Mouse (Mus musculus): ENCODE measurements around the gene Erlin1. TPM values are rescaled to one million over a fixed set of nuclear protein-coding genes. Genes with fewer than 3 reads are reported as not detected.

Erlin1 gene
- polyA plus RNA-seq, 1 experiment from 2014 or later: 16.3 TPM

DNA sequence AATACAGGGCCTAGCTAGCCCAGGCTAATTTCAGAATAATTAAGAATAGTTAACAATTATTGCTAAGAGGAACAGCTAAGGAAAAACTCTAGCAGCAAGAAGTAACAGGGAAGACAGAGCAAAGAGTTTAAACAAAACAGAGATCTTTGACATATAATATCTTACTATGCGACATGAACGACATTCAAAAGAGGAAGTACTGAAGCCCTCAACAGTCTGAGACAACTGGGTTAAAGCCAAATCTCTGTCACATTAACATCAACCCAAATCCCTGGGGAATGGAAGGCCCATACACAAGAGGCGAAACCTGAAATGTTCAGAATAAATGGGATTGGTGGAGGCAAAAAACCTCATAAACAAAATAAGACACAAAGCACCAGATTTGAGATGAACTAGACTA is 23.7 kb downstream of the Erlin1 start:
- Histone ChIP-seq H3K9ac (replicated peaks; ENCODE audit: low read length) (no peak overlapping the region), H3K4me2 (ENCODE audit: low read length) (no peak overlapping the region), H3K4me1 (ENCODE audit: control insufficient read depth, insufficient read depth, low read length) (no peaks in the 10 kb centered on the region), H3K9me3 (ENCODE audit: control insufficient read depth, low read length) (no peaks in the 10 kb centered on the region), H3K36me3 (ENCODE audit: control insufficient read depth, insufficient read depth, low read length) (peaks cover 22% of the 10 kb centered on the region), H3K27ac (replicated peaks; ENCODE audit: low read depth, low read length) (no peak overlapping the region), H3K27me3 (ENCODE audit: control insufficient read depth, insufficient read depth, low read length) (no peaks in the 10 kb centered on the region), H3K4me3 (replicated peaks; ENCODE audit: low read depth, low read length) (no peak overlapping the region)
- DNase-seq (no peak), ATAC-seq (ENCODE audit: low FRiP score, low TSS enrichment) (no peak)
- WGBS: 80% methylated on average over 3 of the region's 3 CpGs

DNA sequence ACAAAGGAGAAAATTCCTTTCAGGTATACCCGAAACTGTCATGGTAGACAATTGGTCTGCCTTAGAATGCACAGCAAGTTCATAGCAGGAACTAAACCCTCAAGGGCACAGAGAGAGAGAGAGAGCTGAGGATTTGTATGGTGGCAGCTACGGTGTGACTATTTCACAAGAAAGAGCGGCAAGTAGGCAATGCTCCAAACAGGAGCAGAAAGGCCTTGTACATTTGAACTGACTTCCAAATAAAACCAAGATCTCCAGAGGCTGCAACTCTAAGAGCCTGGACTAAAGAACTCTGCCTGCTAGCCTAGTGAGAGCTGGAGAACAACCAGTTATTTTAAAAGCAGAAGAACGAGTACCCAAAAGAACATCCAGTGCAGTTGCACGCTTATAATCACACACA is 27.5 kb downstream of the Erlin1 start:
- WGBS: 81% methylated on average over 5 of the region's 5 CpGs
- no peaks in the 10 kb centered on the region for H3K9me3 ChIP-seq (ENCODE audit: control insufficient read depth, low read length)
- H3K36me3 ChIP-seq (ENCODE audit: control insufficient read depth, insufficient read depth, low read length): peaks cover 44% of the 10 kb centered on the region
- no peak overlapping the region for H3K4me3 ChIP-seq (replicated peaks; ENCODE audit: low read depth, low read length)
- ATAC-seq (ENCODE audit: low FRiP score, low TSS enrichment) (no peak), DNase-seq (no peak)
- no peak overlapping the region for H3K9ac ChIP-seq (replicated peaks; ENCODE audit: low read length)
- no peak overlapping the region for H3K4me2 ChIP-seq (ENCODE audit: low read length)
- no peak overlapping the region for H3K27ac ChIP-seq (replicated peaks; ENCODE audit: low read depth, low read length)
- no peaks in the 10 kb centered on the region for H3K4me1 ChIP-seq (ENCODE audit: control insufficient read depth, insufficient read depth, low read length)
- H3K27me3 ChIP-seq (ENCODE audit: control insufficient read depth, insufficient read depth, low read length): no peaks in the 10 kb centered on the region

- no peak overlapping the region for H3K4me3 ChIP-seq (replicated peaks; ENCODE audit: low read depth, low read length)
- no peak overlapping the region for H3K27ac ChIP-seq (replicated peaks; ENCODE audit: low read depth, low read length)
- H3K4me2 ChIP-seq (ENCODE audit: low read length): no peak overlapping the region
- no peak for DNase-seq
- no peaks in the 10 kb centered on the region for H3K4me1 ChIP-seq (ENCODE audit: control insufficient read depth, insufficient read depth, low read length)
- no peaks in the 10 kb centered on the region for H3K9me3 ChIP-seq (ENCODE audit: control insufficient read depth, low read length)
- H3K9ac ChIP-seq (replicated peaks; ENCODE audit: low read length): no peak overlapping the region
- ATAC-seq (ENCODE audit: low FRiP score, low TSS enrichment): no peak
- no peaks in the 10 kb centered on the region for H3K27me3 ChIP-seq (ENCODE audit: control insufficient read depth, insufficient read depth, low read length)
- WGBS: 95% methylated on average over 5 of the region's 5 CpGs
- peaks cover 45% of the 10 kb centered on the region for H3K36me3 ChIP-seq (ENCODE audit: control insufficient read depth, insufficient read depth, low read length)
Observed at GRCm38 (mm10) chr19:44033396-44033795, 36.2 kb downstream of the Erlin1 start.

GRCm38 (mm10) chr19:44032046-44032744 is 37.4 kb downstream of the Erlin1 start:
- Histone ChIP-seq H3K36me3 (ENCODE audit: control insufficient read depth, insufficient read depth, low read length) (peaks cover 33% of the 10 kb centered on the region), H3K9ac (replicated peaks; ENCODE audit: low read length) (no peak overlapping the region), H3K4me2 (ENCODE audit: low read length) (no peak overlapping the region), H3K27me3 (ENCODE audit: control insufficient read depth, insufficient read depth, low read length) (no peaks in the 10 kb centered on the region), H3K4me3 (replicated peaks; ENCODE audit: low read depth, low read length) (no peak overlapping the region), H3K4me1 (ENCODE audit: control insufficient read depth, insufficient read depth, low read length) (no peaks in the 10 kb centered on the region), H3K9me3 (ENCODE audit: control insufficient read depth, low read length) (no peaks in the 10 kb centered on the region), H3K27ac (replicated peaks; ENCODE audit: low read depth, low read length) (no peak overlapping the region)
- WGBS: 93% methylated on average over 11 of the region's 11 CpGs
- ATAC-seq (ENCODE audit: low FRiP score, low TSS enrichment) (no peak), DNase-seq (no peak)

DNA sequence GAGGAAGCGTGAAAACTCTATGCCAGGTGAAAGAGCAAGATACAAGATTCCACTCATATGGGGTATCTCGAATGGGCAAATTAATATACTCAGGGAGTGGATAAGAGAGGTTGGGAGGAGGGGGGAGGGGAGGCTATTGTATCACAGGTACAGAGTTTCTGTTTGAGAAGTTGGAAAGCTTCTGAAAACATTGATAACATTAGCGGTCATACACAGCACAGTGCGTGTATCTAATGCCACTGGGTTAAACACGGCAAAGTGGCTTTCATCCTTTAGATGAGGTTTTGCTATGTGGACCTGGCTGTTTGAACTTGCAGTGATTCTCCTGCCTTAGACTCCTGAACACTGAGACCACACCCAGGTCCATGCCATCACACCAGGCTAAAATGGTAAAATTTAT is 39.6 kb downstream of the Erlin1 start:
- no peak overlapping the region for H3K4me2 ChIP-seq (ENCODE audit: low read length)
- H3K36me3 ChIP-seq (ENCODE audit: control insufficient read depth, insufficient read depth, low read length): peaks cover 13% of the 10 kb centered on the region
- no peak overlapping the region for H3K4me3 ChIP-seq (replicated peaks; ENCODE audit: low read depth, low read length)
- no peaks in the 10 kb centered on the region for H3K4me1 ChIP-seq (ENCODE audit: control insufficient read depth, insufficient read depth, low read length)
- no peak overlapping the region for H3K9ac ChIP-seq (replicated peaks; ENCODE audit: low read length)
- H3K27me3 ChIP-seq (ENCODE audit: control insufficient read depth, insufficient read depth, low read length): no peaks in the 10 kb centered on the region
- no peaks in the 10 kb centered on the region for H3K9me3 ChIP-seq (ENCODE audit: control insufficient read depth, low read length)
- 90% methylated on average over 5 of the region's 5 CpGs for WGBS
- DNase-seq (no peak), ATAC-seq (ENCODE audit: low FRiP score, low TSS enrichment) (no peak)
- H3K27ac ChIP-seq (replicated peaks; ENCODE audit: low read depth, low read length): no peak overlapping the region

DNA sequence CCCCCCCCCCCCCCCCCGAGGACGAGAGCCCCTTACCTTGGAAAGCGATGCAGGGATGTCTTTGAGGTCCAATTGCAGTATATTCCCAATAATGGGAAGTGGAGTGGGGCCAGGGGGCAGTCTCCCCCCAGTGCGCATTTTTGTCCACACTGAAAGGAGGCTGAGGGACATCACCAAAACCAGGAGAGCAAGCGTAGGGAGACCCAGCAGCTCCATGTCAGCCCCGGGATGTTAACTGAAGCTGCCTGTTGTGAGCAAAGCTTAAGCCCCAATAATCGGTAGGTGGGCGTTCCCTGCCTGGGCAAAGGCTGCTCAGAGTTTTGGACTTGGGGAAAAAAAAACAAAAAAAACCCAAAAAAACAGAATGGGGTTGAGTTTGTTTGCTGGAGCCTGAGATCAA is 40.6 kb downstream of the Erlin1 start, which contains the start of gene Cyp2c23:
Gene Cyp2c23, minus strand, starts transcription at position 237 of the 400 bp plus-strand sequence.
- Histone ChIP-seq H3K4me3 (replicated peaks; ENCODE audit: low read depth, low read length) (no peak within 1 kb of the TSS), H3K27me3 (ENCODE audit: control insufficient read depth, insufficient read depth, low read length) (no peaks in the 10 kb centered on the region), H3K36me3 (ENCODE audit: control insufficient read depth, insufficient read depth, low read length) (peaks cover 3% of the 10 kb centered on the region), H3K4me1 (ENCODE audit: control insufficient read depth, insufficient read depth, low read length) (no peaks in the 10 kb centered on the region), H3K27ac (replicated peaks; ENCODE audit: low read depth, low read length) (no peak within 1 kb of the TSS), H3K9ac (replicated peaks; ENCODE audit: low read length) (no peak within 1 kb of the TSS), H3K9me3 (ENCODE audit: control insufficient read depth, low read length) (no peaks in the 10 kb centered on the region), H3K4me2 (ENCODE audit: low read length) (no peak within 1 kb of the TSS)
- DNase-seq: no peak
- no peak for ATAC-seq (ENCODE audit: low FRiP score, low TSS enrichment)
- 66% methylated on average over 7 of the region's 8 CpGs for WGBS

GRCm38 (mm10) chr19:44026956-44027530 is 42.5 kb downstream of the Erlin1 start:
- Histone ChIP-seq H3K9me3 (ENCODE audit: control insufficient read depth, low read length) (no peaks in the 10 kb centered on the region), H3K4me1 (ENCODE audit: control insufficient read depth, insufficient read depth, low read length) (no peaks in the 10 kb centered on the region), H3K4me2 (ENCODE audit: low read length) (no peak overlapping the region), H3K4me3 (replicated peaks; ENCODE audit: low read depth, low read length) (no peak overlapping the region), H3K36me3 (ENCODE audit: control insufficient read depth, insufficient read depth, low read length) (no peaks in the 10 kb centered on the region), H3K27me3 (ENCODE audit: control insufficient read depth, insufficient read depth, low read length) (no peaks in the 10 kb centered on the region), H3K27ac (replicated peaks; ENCODE audit: low read depth, low read length) (no peak overlapping the region), H3K9ac (replicated peaks; ENCODE audit: low read length) (no peak overlapping the region)
- 69% methylated on average over 8 of the region's 8 CpGs for WGBS
- no peak for DNase-seq
- no peak for ATAC-seq (ENCODE audit: low FRiP score, low TSS enrichment)

GRCm38 (mm10) chr19:44024921-44025585 is 44.5 kb downstream of the Erlin1 start:
- H3K4me3 ChIP-seq (replicated peaks; ENCODE audit: low read depth, low read length): no peak overlapping the region
- no peak overlapping the region for H3K27ac ChIP-seq (replicated peaks; ENCODE audit: low read depth, low read length)
- no peaks in the 10 kb centered on the region for H3K36me3 ChIP-seq (ENCODE audit: control insufficient read depth, insufficient read depth, low read length)
- H3K4me2 ChIP-seq (ENCODE audit: low read length): no peak overlapping the region
- no peak for DNase-seq
- H3K4me1 ChIP-seq (ENCODE audit: control insufficient read depth, insufficient read depth, low read length): no peaks in the 10 kb centered on the region
- no peak for ATAC-seq (ENCODE audit: low FRiP score, low TSS enrichment)
- WGBS: 90% methylated on average over 13 of the region's 13 CpGs
- no peaks in the 10 kb centered on the region for H3K9me3 ChIP-seq (ENCODE audit: control insufficient read depth, low read length)
- H3K9ac ChIP-seq (replicated peaks; ENCODE audit: low read length): no peak overlapping the region
- H3K27me3 ChIP-seq (ENCODE audit: control insufficient read depth, insufficient read depth, low read length): no peaks in the 10 kb centered on the region

DNA sequence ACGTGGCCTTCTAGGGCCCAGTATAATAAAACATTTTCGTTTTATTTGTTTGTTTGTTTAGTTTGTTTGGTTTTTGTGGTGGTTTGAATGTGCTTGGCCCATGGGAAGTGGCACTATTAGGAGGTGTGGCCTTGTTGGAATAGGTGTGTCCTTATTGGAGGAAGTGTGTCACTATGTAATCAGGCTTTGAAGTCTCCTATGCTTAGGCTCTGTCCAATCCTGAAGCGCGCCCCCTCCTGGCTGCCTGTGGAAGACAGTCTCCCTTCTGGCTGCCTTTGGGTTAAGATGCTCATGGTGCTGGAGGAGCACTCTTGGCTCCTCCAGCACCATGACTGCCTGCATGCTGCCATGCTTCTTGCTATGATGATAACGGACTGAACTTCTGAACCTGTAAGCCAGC is 46.5 kb downstream of the Erlin1 start:
- 70% methylated on average over 5 of the region's 5 CpGs for WGBS
- Histone ChIP-seq H3K4me3 (replicated peaks; ENCODE audit: low read depth, low read length) (no peak overlapping the region), H3K9ac (replicated peaks; ENCODE audit: low read length) (no peak overlapping the region), H3K27me3 (ENCODE audit: control insufficient read depth, insufficient read depth, low read length) (no peaks in the 10 kb centered on the region), H3K4me2 (ENCODE audit: low read length) (no peak overlapping the region), H3K27ac (replicated peaks; ENCODE audit: low read depth, low read length) (no peak overlapping the region), H3K9me3 (ENCODE audit: control insufficient read depth, low read length) (no peaks in the 10 kb centered on the region), H3K36me3 (ENCODE audit: control insufficient read depth, insufficient read depth, low read length) (no peaks in the 10 kb centered on the region), H3K4me1 (ENCODE audit: control insufficient read depth, insufficient read depth, low read length) (no peaks in the 10 kb centered on the region)
- ATAC-seq (ENCODE audit: low FRiP score, low TSS enrichment) (no peak), DNase-seq (no peak)
